Mouse (Mus musculus) thymus, adult 2 months (tissue): ENCODE data around the gene Arpc2.

ENCODE experiments used
- CTCF ChIP-seq: fragments of 200-500 bp; IDR thresholded peaks from 2 replicates; pipeline ENCODE4 v1.5.1; 2012; ENCODE audit warnings: mild to moderate bottlenecking, control low read depth, low read length, moderate library complexity, borderline replicate concordance; ENCODE audit not compliant: control insufficient read depth, poor library complexity, insufficient read depth; ENCODE audit errors: extremely low read depth
- POLR2A ChIP-seq: fragments of 200-500 bp; IDR thresholded peaks from 2 replicates; pipeline ENCODE4 v1.6.1; 2012; ENCODE audit warnings: mild to moderate bottlenecking, low read length, control low read depth, moderate library complexity; ENCODE audit not compliant: control insufficient read depth, poor library complexity, insufficient read depth; ENCODE audit errors: extremely low read depth

DNA sequence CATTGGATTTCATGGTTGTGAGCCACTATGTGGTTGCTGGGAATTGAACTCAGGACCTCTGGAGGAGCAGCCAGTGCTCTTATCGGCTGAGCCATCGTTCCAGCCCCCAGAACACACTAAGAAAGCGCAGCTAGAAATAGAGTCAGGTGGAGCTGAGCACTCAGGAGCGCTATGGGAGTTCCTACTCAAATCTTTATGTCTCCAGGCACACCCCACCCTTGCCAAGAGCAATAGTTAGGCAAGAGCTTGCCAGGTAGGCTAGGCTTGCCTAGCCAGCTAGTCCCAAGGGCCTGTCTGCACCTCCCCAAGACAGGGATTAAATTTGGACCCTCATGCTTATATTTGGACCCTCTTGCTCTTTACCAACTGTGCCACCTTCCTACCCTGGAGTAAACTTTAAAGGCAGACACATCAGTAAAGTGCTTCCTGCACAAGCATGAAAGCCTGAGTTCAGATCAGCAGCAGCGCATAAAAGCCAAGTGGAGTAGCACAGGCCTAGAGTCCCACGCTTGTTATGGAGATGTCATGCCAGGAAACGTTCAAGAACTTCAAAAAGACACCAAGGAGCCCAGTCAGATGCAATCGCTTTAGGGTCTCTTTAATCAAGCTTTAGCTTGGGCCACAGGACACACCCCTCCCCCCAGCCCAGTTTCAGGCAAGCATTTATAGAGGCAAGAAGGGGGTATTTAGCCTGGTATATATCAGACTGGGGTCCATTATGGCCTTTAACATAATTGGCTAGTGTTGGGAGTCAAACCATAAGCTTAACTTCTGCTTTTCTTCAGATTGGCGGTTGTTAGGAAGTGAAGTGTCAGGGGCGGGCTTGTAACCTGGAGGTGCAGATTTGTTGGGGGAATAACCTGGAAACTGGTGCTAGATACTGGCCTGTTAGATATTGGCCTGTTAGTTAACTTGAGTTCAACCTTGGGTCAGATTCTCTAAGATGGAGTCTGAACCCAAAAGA, 72.4 kb downstream of the Arpc2 start:
- TF ChIP-seq CTCF (no peak), POLR2A (no peak)
